Mouse (Mus musculus) stomach, embryonic 16.5 days (tissue): ENCODE results near the gene Ninl. TPM values are rescaled to one million over a fixed set of nuclear protein-coding genes. Genes with fewer than 3 reads are reported as not detected.

Experiments used
- ATAC-seq: fragments of 200-750 bp; cut with Nextera tagmentation; 2 replicates; pipeline ENCODE4 v1.8.0; 2017; ENCODE audit warnings: moderate number of reproducible peaks, moderate TSS enrichment; ENCODE audit not compliant: insufficient read depth, low FRiP score
- H3K27ac ChIP-seq: fragments of 300-500 bp; sonication (generic); 2 replicates; pipeline ENCODE4 v1.5.1; 2014; ENCODE audit warnings: low read length
- H3K27me3 ChIP-seq: fragments of 300-500 bp; sonication (generic); 2 replicates; pipeline ENCODE4 v1.6.1; 2014; ENCODE audit warnings: low read length, control low read depth, mixed read lengths; ENCODE audit not compliant: control insufficient read depth, insufficient read depth
- H3K36me3 ChIP-seq: fragments of 300-500 bp; sonication (generic); 2 replicates; pipeline ENCODE4 v1.6.1; 2014; ENCODE audit warnings: low read length; ENCODE audit not compliant: control insufficient read depth, insufficient read depth
- H3K4me1 ChIP-seq: fragments of 300-500 bp; sonication (generic); 2 replicates; pipeline ENCODE4 v1.6.1; 2014; ENCODE audit warnings: low read length, control low read depth, mixed read lengths; ENCODE audit not compliant: control insufficient read depth, insufficient read depth
- H3K4me2 ChIP-seq: fragments of 300-500 bp; sonication (generic); 2 replicates; pipeline ENCODE4 v1.6.1; 2014; ENCODE audit warnings: low read depth, low read length, mixed read lengths
- H3K4me3 ChIP-seq: fragments of 300-500 bp; sonication (generic); replicated peaks from 2 replicates; pipeline ENCODE4 v1.5.1; 2014; ENCODE audit warnings: mild to moderate bottlenecking, low read length
- H3K9ac ChIP-seq: fragments of 300-500 bp; sonication (generic); 2 replicates; pipeline ENCODE4 v1.6.1; 2014; ENCODE audit warnings: low read length
- H3K9me3 ChIP-seq: fragments of 300-500 bp; sonication (generic); replicated peaks from 2 replicates; pipeline ENCODE4 v1.6.1; 2016; ENCODE audit warnings: low read length, control low read depth; ENCODE audit not compliant: control insufficient read depth
- WGBS: fragments of 180-500 bp; shearing (Covaris S2); extraction: QIAGEN DNeasy Blood & Tissue Kit; methylation state at CpG from one replicate; pipeline ENCODE4 v1.1.7; 2014; 5-methylcytosine and 5-hydroxymethylcytosine counted together
- polyA plus RNA-seq: library from polyadenylated mRNA; unstranded; fragments of >200 nt; fragmentation: Nextera tagmentation; extraction: Ambion mirVana; gene quantifications from 2 replicates; pipeline ENCODE4 v1.2.1, GENCODE M21; 2015

The Ninl gene
- polyA plus RNA-seq, 1 experiment from 2014 or later: 6.2 TPM

GRCm38 (mm10) chr2:151021158-151021557 is 18.0 kb downstream of the Ninl start:
- no peaks in the 10 kb centered on the region for H3K9me3 ChIP-seq
- no peak overlapping the region for H3K4me3 ChIP-seq
- H3K27me3 ChIP-seq: no peaks in the 10 kb centered on the region
- H3K36me3 ChIP-seq: no peaks in the 10 kb centered on the region; the same call in 1 of the 2 replicates
- H3K27ac ChIP-seq: no peak overlapping the region
- ATAC-seq: no peak
- H3K4me2 ChIP-seq: no peak overlapping the region
- H3K4me1 ChIP-seq: no peaks in the 10 kb centered on the region
- 89% methylated on average over 10 of the region's 10 CpGs for WGBS
- H3K9ac ChIP-seq: no peak overlapping the region

- Histone ChIP-seq H3K27ac (no peak overlapping the region), H3K9me3 (no peaks in the 10 kb centered on the region), H3K9ac (no peak overlapping the region), H3K27me3 (no peaks in the 10 kb centered on the region), H3K4me1 (no peaks in the 10 kb centered on the region), H3K4me3 (no peak overlapping the region), H3K36me3 (no peaks in the 10 kb centered on the region), H3K4me2 (no peak overlapping the region)
- WGBS: 64% methylated on average over 2 of the region's 2 CpGs
- no peak for ATAC-seq
Observed at GRCm38 (mm10) chr2:151015316-151015715, 23.9 kb downstream of the Ninl start.

- H3K36me3 ChIP-seq: no peaks in the 10 kb centered on the region
- WGBS: 55% methylated on average over 1 of the region's 1 CpGs
- no peak overlapping the region for H3K27ac ChIP-seq
Observed at GRCm38 (mm10) chr2:151011273-151011672, 27.9 kb downstream of the Ninl start.

GRCm38 (mm10) chr2:151009515-151010085 is 29.6 kb downstream of the Ninl start:
- peak; percentile 19; the same call in 1 of the 2 replicates for ATAC-seq
- H3K9ac ChIP-seq: peak overlapping the region; percentile 88
- peaks cover 5% of the 10 kb centered on the region; the same call in 1 of the 2 replicates for H3K4me1 ChIP-seq
- peak overlapping the region; percentile 99 for H3K4me2 ChIP-seq
- WGBS: 72% methylated on average over 1 of the region's 1 CpGs
- no peaks in the 10 kb centered on the region for H3K9me3 ChIP-seq
- H3K27ac ChIP-seq: no peak overlapping the region
- H3K4me3 ChIP-seq: peak overlapping the region; percentile 78
- no peaks in the 10 kb centered on the region for H3K36me3 ChIP-seq
- H3K27me3 ChIP-seq: no peaks in the 10 kb centered on the region; the same call in 1 of the 2 replicates

More at GRCm38 (mm10) chr2:151011273-151011672, 27.9 kb downstream of the Ninl start:
- Histone ChIP-seq H3K4me3 (no peak overlapping the region), H3K4me2 (no peak overlapping the region), H3K27me3 (no peaks in the 10 kb centered on the region; the same call in 1 of the 2 replicates), H3K4me1 (peaks cover 5% of the 10 kb centered on the region; the same call in 1 of the 2 replicates), H3K9ac (no peak overlapping the region), H3K9me3 (no peaks in the 10 kb centered on the region)
- ATAC-seq: no peak

- Histone ChIP-seq H3K4me2 (peak overlapping the region; percentile 99), H3K4me3 (peak overlapping the region; percentile 78), H3K4me1 (peaks cover 5% of the 10 kb centered on the region; the same call in 1 of the 2 replicates), H3K36me3 (no peaks in the 10 kb centered on the region), H3K9me3 (no peaks in the 10 kb centered on the region), H3K27me3 (no peaks in the 10 kb centered on the region; the same call in 1 of the 2 replicates), H3K27ac (peak overlapping the region; percentile 57; the same call in 1 of the 2 replicates), H3K9ac (peak overlapping the region; percentile 88)
- peak; percentile 96 for ATAC-seq
- WGBS: under 1% methylated on average over 56 of the region's 57 CpGs
Observed at GRCm38 (mm10) chr2:151008939-151009509, 30.2 kb downstream of the Ninl start.

- Histone ChIP-seq H3K4me2 (peak overlapping the region; percentile 99), H3K27ac (0 out of 2 replicates have a peak overlapping the region, but pooled peaks have one; percentile 57), H3K4me3 (peak overlapping the region; percentile 78), H3K9me3 (no peaks in the 10 kb centered on the region), H3K9ac (peak overlapping the region; percentile 88), H3K36me3 (no peaks in the 10 kb centered on the region), H3K4me1 (peaks cover 5% of the 10 kb centered on the region; the same call in 1 of the 2 replicates), H3K27me3 (no peaks in the 10 kb centered on the region; the same call in 1 of the 2 replicates)
- ATAC-seq: peak; percentile 12; the same call in 1 of the 2 replicates
- under 1% methylated on average over 21 of the region's 21 CpGs for WGBS
Observed at GRCm38 (mm10) chr2:151008517-151008932, 30.7 kb downstream of the Ninl start.

- no peak for ATAC-seq
- H3K4me3 ChIP-seq: peak overlapping the region; percentile 78
- 26% methylated on average over 6 of the region's 6 CpGs for WGBS
- H3K4me1 ChIP-seq: peaks cover 5% of the 10 kb centered on the region; the same call in 1 of the 2 replicates
- H3K9me3 ChIP-seq: no peaks in the 10 kb centered on the region
- no peaks in the 10 kb centered on the region; the same call in 1 of the 2 replicates for H3K27me3 ChIP-seq
- H3K4me2 ChIP-seq: peak overlapping the region; percentile 99
- no peak overlapping the region for H3K27ac ChIP-seq
- no peaks in the 10 kb centered on the region for H3K36me3 ChIP-seq
- peak overlapping the region; percentile 88 for H3K9ac ChIP-seq
Observed at GRCm38 (mm10) chr2:151008006-151008405, 31.2 kb downstream of the Ninl start.

- no peak overlapping the region for H3K4me3 ChIP-seq
- H3K4me1 ChIP-seq: peaks cover 5% of the 10 kb centered on the region; the same call in 1 of the 2 replicates
- H3K4me2 ChIP-seq: no peak overlapping the region
- ATAC-seq: no peak
- no peaks in the 10 kb centered on the region; the same call in 1 of the 2 replicates for H3K27me3 ChIP-seq
- 70% methylated on average over 5 of the region's 5 CpGs for WGBS
- no peak overlapping the region for H3K27ac ChIP-seq
- H3K9ac ChIP-seq: no peak overlapping the region
- H3K36me3 ChIP-seq: no peaks in the 10 kb centered on the region
- H3K9me3 ChIP-seq: no peaks in the 10 kb centered on the region
Observed at GRCm38 (mm10) chr2:151006281-151006945, 32.8 kb downstream of the Ninl start.

GRCm38 (mm10) chr2:151004390-151004789 is 34.8 kb downstream of the Ninl start:
- Histone ChIP-seq H3K27me3 (no peaks in the 10 kb centered on the region; the same call in 1 of the 2 replicates), H3K9me3 (no peaks in the 10 kb centered on the region), H3K4me2 (no peak overlapping the region), H3K36me3 (no peaks in the 10 kb centered on the region), H3K9ac (no peak overlapping the region), H3K27ac (no peak overlapping the region), H3K4me3 (no peak overlapping the region), H3K4me1 (peaks cover 5% of the 10 kb centered on the region; the same call in 1 of the 2 replicates)
- 87% methylated on average over 10 of the region's 10 CpGs for WGBS
- no peak for ATAC-seq
